Mouse (Mus musculus) thymus, adult 2 months (tissue): ENCODE data around the gene Myrip. TPM values are rescaled to one million over a fixed set of nuclear protein-coding genes. Genes with fewer than 3 reads are reported as not detected.

Experiments used
- DNase-seq: peaks from one replicate; pipeline ENCODE4 v3.0.0; 2021
- H3K27ac ChIP-seq: fragments of 200-500 bp; 2 replicates; pipeline ENCODE4 v1.5.1; 2012; ENCODE audit warnings: low read length, control low read depth; ENCODE audit not compliant: control insufficient read depth, insufficient read depth
- H3K27me3 ChIP-seq: fragments of 200-500 bp; 2 replicates; pipeline ENCODE4 v1.6.1; 2012; ENCODE audit warnings: mild to moderate bottlenecking, low read length, moderate library complexity, mixed read lengths; ENCODE audit not compliant: control insufficient read depth, insufficient read depth
- H3K36me3 ChIP-seq: fragments of 200-500 bp; 2 replicates; pipeline ENCODE4 v1.6.1; 2012; ENCODE audit warnings: mild to moderate bottlenecking, low read length, moderate library complexity; ENCODE audit not compliant: control insufficient read depth, insufficient read depth
- H3K4me1 ChIP-seq: fragments of 200-500 bp; replicated peaks from 2 replicates; pipeline ENCODE4 v1.6.1; 2012; ENCODE audit warnings: low read length; ENCODE audit not compliant: control insufficient read depth, insufficient read depth
- H3K4me3 ChIP-seq: fragments of 200-500 bp; 2 replicates; pipeline ENCODE4 v1.5.1; 2012; ENCODE audit warnings: mild to moderate bottlenecking, low read length, control low read depth, moderate library complexity; ENCODE audit not compliant: control insufficient read depth, insufficient read depth
- CTCF ChIP-seq: fragments of 200-500 bp; IDR thresholded peaks from 2 replicates; pipeline ENCODE4 v1.5.1; 2012; ENCODE audit warnings: mild to moderate bottlenecking, control low read depth, low read length, moderate library complexity, borderline replicate concordance; ENCODE audit not compliant: control insufficient read depth, poor library complexity, insufficient read depth; ENCODE audit errors: extremely low read depth
- POLR2A ChIP-seq: fragments of 200-500 bp; IDR thresholded peaks from 2 replicates; pipeline ENCODE4 v1.6.1; 2012; ENCODE audit warnings: mild to moderate bottlenecking, low read length, control low read depth, moderate library complexity; ENCODE audit not compliant: control insufficient read depth, poor library complexity, insufficient read depth; ENCODE audit errors: extremely low read depth
- WGBS: fragments of 180-500 bp; shearing (Covaris S2); methylation state at CpG from one replicate; pipeline ENCODE4 v1.1.7; 2018; 5-methylcytosine and 5-hydroxymethylcytosine counted together
- polyA plus RNA-seq: library from polyadenylated mRNA; depleted of rRNA; stranded (reverse); fragments of >200 nt; gene quantifications from 2 replicates; pipeline ENCODE4 v1.2.3, GENCODE M21; 2012

The Myrip gene
- polyA plus RNA-seq, 1 experiment = 1.5 TPM

- DNase-seq = no peak
- H3K4me1 ChIP-seq = no peaks in the 10 kb centered on the region
- no peak overlapping the region for H3K4me3 ChIP-seq
- no peaks in the 10 kb centered on the region for H3K36me3 ChIP-seq
- TF ChIP-seq CTCF (no peak), POLR2A (no peak)
- WGBS = 92% methylated on average over 8 of the region's 8 CpGs
- H3K27ac ChIP-seq = no peak overlapping the region
- no peaks in the 10 kb centered on the region for H3K27me3 ChIP-seq
These were observed 134.5 kb downstream of the Myrip start for GRCm38 (mm10) chr9:120435841-120436240.

GRCm38 (mm10) chr9:120436854-120437253, 135.5 kb downstream of the Myrip start:
- no peak for TF ChIP-seq POLR2A
- no peak for TF ChIP-seq CTCF
- H3K4me3 ChIP-seq = no peak overlapping the region
- H3K4me1 ChIP-seq = no peaks in the 10 kb centered on the region
- 67% methylated on average over 2 of the region's 2 CpGs for WGBS
- no peak overlapping the region for H3K27ac ChIP-seq
- H3K36me3 ChIP-seq = no peaks in the 10 kb centered on the region
- no peak for DNase-seq
- no peaks in the 10 kb centered on the region for H3K27me3 ChIP-seq

- WGBS = 92% methylated on average over 6 of the region's 6 CpGs
- Histone ChIP-seq H3K4me1 (no peaks in the 10 kb centered on the region), H3K27ac (no peak overlapping the region), H3K36me3 (no peaks in the 10 kb centered on the region), H3K4me3 (no peak overlapping the region), H3K27me3 (no peaks in the 10 kb centered on the region)
- DNase-seq = no peak
- no peak for TF ChIP-seq POLR2A
- TF ChIP-seq CTCF = no peak
These were observed 136.1 kb downstream of the Myrip start for GRCm38 (mm10) chr9:120437266-120437876.

GRCm38 (mm10) chr9:120438350-120438749, 137.0 kb downstream of the Myrip start:
- Histone ChIP-seq H3K27me3 (no peaks in the 10 kb centered on the region), H3K27ac (no peak overlapping the region), H3K36me3 (no peaks in the 10 kb centered on the region), H3K4me1 (no peaks in the 10 kb centered on the region), H3K4me3 (no peak overlapping the region)
- TF ChIP-seq POLR2A (no peak), CTCF (no peak)
- DNase-seq = no peak
- WGBS = 100% methylated on average over 1 of the region's 1 CpGs

- no peak overlapping the region for H3K4me3 ChIP-seq
- H3K36me3 ChIP-seq = no peaks in the 10 kb centered on the region
- no peak for DNase-seq
- WGBS = 92% methylated on average over 1 of the region's 1 CpGs
- no peaks in the 10 kb centered on the region for H3K4me1 ChIP-seq
- H3K27ac ChIP-seq = no peak overlapping the region
- TF ChIP-seq CTCF (no peak), POLR2A (no peak)
- no peaks in the 10 kb centered on the region for H3K27me3 ChIP-seq
These were observed 137.5 kb downstream of the Myrip start for GRCm38 (mm10) chr9:120438781-120439180.

- 91% methylated on average over 9 of the region's 9 CpGs for WGBS
- no peaks in the 10 kb centered on the region for H3K4me1 ChIP-seq
- no peak for TF ChIP-seq POLR2A
- no peak for TF ChIP-seq CTCF
- no peaks in the 10 kb centered on the region for H3K27me3 ChIP-seq
- no peak overlapping the region for H3K27ac ChIP-seq
- no peak for DNase-seq
- H3K4me3 ChIP-seq = no peak overlapping the region
- H3K36me3 ChIP-seq = no peaks in the 10 kb centered on the region
These were observed 143.3 kb downstream of the Myrip start for GRCm38 (mm10) chr9:120444642-120445041.
